Mouse (Mus musculus): ENCODE results near the gene Khdc4. TPM values are rescaled to one million over a fixed set of nuclear protein-coding genes. Genes with fewer than 3 reads are reported as not detected.
A peak's percentile ranks its signal among the peaks of the same experiment; 100 is the strongest.

Khdc4 gene
- total and polyA plus RNA-seq, 3 experiments, result 35.2 to 56.6 (median 53.6) TPM

DNA sequence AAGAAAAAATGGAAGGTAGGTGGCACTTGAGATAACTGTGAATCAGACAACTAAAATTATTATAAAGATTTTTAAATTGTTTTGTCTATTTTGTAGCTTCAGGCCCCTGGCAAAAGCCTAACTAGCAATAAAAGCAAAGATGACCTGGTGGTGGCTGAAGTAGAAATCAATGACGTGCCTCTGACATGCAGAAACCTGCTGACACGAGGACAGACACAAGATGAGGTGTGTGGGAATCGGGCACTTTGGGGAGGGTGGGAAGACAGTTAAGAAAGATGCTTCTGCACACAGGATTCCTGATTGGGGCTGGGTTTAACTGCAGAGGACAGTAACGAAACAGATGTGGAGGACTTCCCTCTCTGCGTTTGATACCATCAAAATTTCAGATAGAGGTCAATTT, 3.5 kb downstream of the Khdc4 start:
- Histone ChIP-seq H3K4me3 (replicated peaks in 1 of 3; ENCODE audit: low read depth in 2 of 3, low read length in 2 of 3, poor library complexity in 1 of 3) (no peak overlapping the region), H3K4me1 (ENCODE audit: control insufficient read depth in 1 of 2, insufficient read depth in 2 of 2) (peaks cover 0 to 17% of the 10 kb centered on the region in 2 experiments; a peak in 2 of 4 replicates), H3K79me2 (replicated peaks; ENCODE audit: control insufficient read depth, extremely low read depth, insufficient read depth, poor library complexity, severe bottlenecking) (peaks cover 60% of the 10 kb centered on the region), H3K27ac (ENCODE audit: insufficient read depth, low read depth) (no peak overlapping the region), H3K9ac (ENCODE audit: insufficient read depth, low read depth) (no peak overlapping the region), H3K36me3 (replicated peaks in 1 of 2; ENCODE audit: control insufficient read depth in 1 of 2, insufficient read depth in 1 of 2, low read length in 1 of 2) (peaks cover 43 to 61% of the 10 kb centered on the region in 2 experiments), H3K4me2 (ENCODE audit: insufficient read depth, low read depth, poor library complexity, severe bottlenecking) (no peak overlapping the region), H3K9me3 (replicated peaks; ENCODE audit: low read length) (no peaks in the 10 kb centered on the region), H3K27me3 (replicated peaks) (no peaks in the 10 kb centered on the region)
- DNase-seq (ENCODE audit: extremely low read depth), result no peak
- TF ChIP-seq ZMIZ1 (IDR thresholded peaks at IDR 0.05; ENCODE audit: low read depth, low read length), result no peak
- no peak for TF ChIP-seq ELF1 (IDR thresholded peaks at IDR 0.05; ENCODE audit: low read depth, low read length)
- no peak for TF ChIP-seq MAX (IDR thresholded peaks at IDR 0.05; ENCODE audit: low read length)
- no peak for TF ChIP-seq ZNF384 (IDR thresholded peaks at IDR 0.05; ENCODE audit: low read depth, low read length)
- no peak for TF ChIP-seq MAFK (IDR thresholded peaks at IDR 0.05; ENCODE audit: insufficient replicate concordance, low read length)
- TF ChIP-seq POLR2AphosphoS2 (IDR thresholded peaks at IDR 0.05; ENCODE audit: low read depth, low read length), result no peak
- no peak for TF ChIP-seq CHD1 (IDR thresholded peaks at IDR 0.05; ENCODE audit: low read depth, low read length)
- TF ChIP-seq RAD21 (IDR thresholded peaks at IDR 0.05; ENCODE audit: low read depth, low read length), result no peak
- no peak for TF ChIP-seq CTCF (conservative IDR thresholded peaks at IDR 0.05 in 1 of 2, IDR thresholded peaks at IDR 0.05 in 1 of 2; ENCODE audit: low read depth in 2 of 2, low read length in 2 of 2)
- no peak for TF ChIP-seq USF1 (IDR thresholded peaks at IDR 0.05; ENCODE audit: low read depth, low read length)
- no peak for TF ChIP-seq MXI1 (IDR thresholded peaks at IDR 0.05; ENCODE audit: low read depth, low read length)
- TF ChIP-seq SIN3A (IDR thresholded peaks at IDR 0.05; ENCODE audit: low read length), result no peak
- no peak for TF ChIP-seq CHD2 (IDR thresholded peaks at IDR 0.05; ENCODE audit: low read length)
- in situ Hi-C loops (cut with MboI; ENCODE audit: low pct_ligation_motif_present, low pct_unique_long_range_greater_than_20kb, low sequenced_read_pairs), result loop anchor here (5.0 to 25.0 kb wide), 3 partner anchors 38 to 173 kb away; no protein-coding TSS in a partner anchor
- dilution Hi-C loops (cut with MboI; ENCODE audit: extremely low pct_ligation_motif_present, extremely low pct_unique_long_range_greater_than_20kb, low sequenced_read_pairs), result no loop called here

DNA sequence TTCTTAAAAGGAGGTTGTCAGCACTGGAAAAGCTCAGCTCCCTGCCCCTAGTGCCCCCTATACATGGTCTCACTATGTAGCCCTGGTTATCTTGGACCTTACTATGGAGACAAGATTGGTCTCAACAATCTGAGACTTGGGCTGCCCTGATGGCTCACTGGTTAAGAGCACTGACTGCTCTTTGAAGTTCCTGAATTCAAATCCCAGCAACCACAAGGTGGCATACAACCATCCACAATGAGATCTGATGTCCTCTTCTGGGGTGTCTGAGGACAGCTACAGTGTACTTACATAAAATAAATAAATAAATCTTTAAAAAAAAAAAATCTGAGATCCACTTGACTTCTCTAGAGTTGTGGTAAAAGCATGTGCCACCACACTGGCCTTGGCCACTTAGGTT, 9.9 kb downstream of the Khdc4 start:
- no peaks in the 10 kb centered on the region for H3K4me1 ChIP-seq (ENCODE audit: control insufficient read depth in 1 of 2, insufficient read depth in 2 of 2)
- H3K4me3 ChIP-seq (replicated peaks in 1 of 3; ENCODE audit: low read depth in 2 of 3, low read length in 2 of 3, poor library complexity in 1 of 3), result no peak overlapping the region
- no peak overlapping the region for H3K9ac ChIP-seq (ENCODE audit: insufficient read depth, low read depth)
- peaks cover 77 to 93% of the 10 kb centered on the region in 2 experiments for H3K36me3 ChIP-seq (replicated peaks in 1 of 2; ENCODE audit: control insufficient read depth in 1 of 2, insufficient read depth in 1 of 2, low read length in 1 of 2)
- H3K79me2 ChIP-seq (replicated peaks; ENCODE audit: control insufficient read depth, extremely low read depth, insufficient read depth, poor library complexity, severe bottlenecking), result peaks cover 28% of the 10 kb centered on the region
- DNase-seq (ENCODE audit: extremely low read depth), result no peak
- H3K9me3 ChIP-seq (replicated peaks; ENCODE audit: low read length), result no peaks in the 10 kb centered on the region
- TF ChIP-seq TBP (conservative IDR thresholded peaks at IDR 0.05; ENCODE audit: low read depth, low read length), result no peak
- no peak for TF ChIP-seq SMC3 (IDR thresholded peaks at IDR 0.05; ENCODE audit: low read depth, low read length)
- no peak for TF ChIP-seq E2F4 (IDR thresholded peaks at IDR 0.05; ENCODE audit: insufficient replicate concordance, low read depth, low read length)
- 0 out of 2 replicates have a peak, but pooled peaks have one; percentile 35 for TF ChIP-seq POLR2AphosphoS2 (IDR thresholded peaks at IDR 0.05; ENCODE audit: low read depth, low read length)
- no peak for TF ChIP-seq MAFK (IDR thresholded peaks at IDR 0.05; ENCODE audit: insufficient replicate concordance, low read length)
- TF ChIP-seq NRF1 (IDR thresholded peaks at IDR 0.05; ENCODE audit: low read depth, low read length), result no peak
- TF ChIP-seq UBTF (IDR thresholded peaks at IDR 0.05; ENCODE audit: low read depth, low read length), result no peak
- TF ChIP-seq PAX5 (IDR thresholded peaks at IDR 0.05; ENCODE audit: low read length), result no peak
- peak in 1 of 2 experiments; percentile 24; a peak in 1 of 4 replicates for TF ChIP-seq CTCF (conservative IDR thresholded peaks at IDR 0.05 in 1 of 2, IDR thresholded peaks at IDR 0.05 in 1 of 2; ENCODE audit: low read depth in 2 of 2, low read length in 2 of 2)
- TF ChIP-seq BHLHE40 (IDR thresholded peaks at IDR 0.05; ENCODE audit: low read depth, low read length), result no peak
- in situ Hi-C loops (cut with MboI; ENCODE audit: low pct_ligation_motif_present, low pct_unique_long_range_greater_than_20kb, low sequenced_read_pairs) (loop anchor here (25.0 kb wide), 1 partner anchor 167 kb away; no protein-coding TSS in a partner anchor), dilution Hi-C loops (cut with MboI; ENCODE audit: extremely low pct_ligation_motif_present, extremely low pct_unique_long_range_greater_than_20kb, low sequenced_read_pairs) (no loop called here)
- H3K4me2 ChIP-seq (ENCODE audit: insufficient read depth, low read depth, poor library complexity, severe bottlenecking), result no peak overlapping the region
- no peak overlapping the region for H3K27ac ChIP-seq (ENCODE audit: insufficient read depth, low read depth)
- no peaks in the 10 kb centered on the region for H3K27me3 ChIP-seq (replicated peaks)

Measured in CH12.LX (cell line).